ENCODE assay signal across 9 mouse cellular contexts in the genomic region with DNA sequence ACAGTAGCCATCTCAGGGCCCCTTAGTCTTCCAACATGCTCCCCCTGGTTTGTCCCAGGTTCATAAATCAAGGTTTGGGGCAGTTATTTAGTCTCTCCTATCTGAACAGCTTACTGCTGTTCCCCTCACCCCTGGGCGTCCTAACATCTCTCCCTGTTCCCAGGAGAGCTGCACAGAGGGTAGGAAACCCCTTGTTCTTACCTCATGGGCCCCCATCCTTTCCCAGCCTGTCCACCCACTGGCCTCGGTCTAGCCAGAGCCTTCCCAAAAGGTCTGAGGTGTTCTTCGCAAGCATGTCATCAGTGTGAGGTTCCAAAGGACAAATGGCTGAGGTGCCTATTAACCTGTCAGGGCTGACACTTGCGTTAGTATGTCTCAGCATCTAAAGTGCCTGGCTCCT. TPM values are rescaled to one million over a fixed set of nuclear protein-coding genes. Genes with fewer than 3 reads are reported as not detected.
DNase-seq lines count a peak whose midpoint lies in the region; ATAC-seq and TF ChIP-seq lines count a peak whose summit lies in the region.
"Had no signal": no experiment of that assay in that cellular context is flagged by ENCODE, and none has a peak within 500 bp of the region (broad histone marks: within the 10 kb centered on the region; RNA-seq: fewer than 3 reads in every experiment).

No protein-coding gene starts in this region.

- no peak overlapping the region for H3K4me2 ChIP-seq in forebrain, embryonic 15.5 days (replicated peaks)
- H3K4me2 ChIP-seq in forebrain, postnatal 0 days (ENCODE audit: low read depth) = no peak overlapping the region
- H3K4me2 ChIP-seq in kidney, postnatal 0 days (ENCODE audit: low read length) = 0 out of 2 replicates have a peak overlapping the region, but pooled peaks have one; percentile 68
- H3K4me2 ChIP-seq in embryonic facial prominence, embryonic 12.5 days (replicated peaks) = 0 out of 2 replicates have a peak overlapping the region, but pooled peaks have one; percentile 5
- no peak overlapping the region for H3K4me2 ChIP-seq in liver, embryonic 13.5 days

- H3K27ac ChIP-seq in forebrain, embryonic 15.5 days (replicated peaks) = peak overlapping the region; percentile 79
- H3K27ac ChIP-seq in forebrain, postnatal 0 days (ENCODE audit: low read depth, low read length) = no peak overlapping the region
- peak overlapping the region; percentile 92 for H3K27ac ChIP-seq in kidney, postnatal 0 days
- peak overlapping the region; percentile 79; the same call in 1 of the 2 replicates for H3K27ac ChIP-seq in embryonic facial prominence, embryonic 12.5 days
- peak overlapping the region; percentile 74; the same call in 1 of the 2 replicates for H3K27ac ChIP-seq in liver, embryonic 13.5 days

- WGBS in forebrain, embryonic 15.5 days = 81% methylated on average over 4 of the region's 4 CpGs
- WGBS in forebrain, postnatal 0 days = 92% methylated on average over 4 of the region's 4 CpGs
- WGBS in kidney, postnatal 0 days = 52% methylated on average over 4 of the region's 4 CpGs
- 88% methylated on average over 4 of the region's 4 CpGs for WGBS in embryonic facial prominence, embryonic 12.5 days
- 74% methylated on average over 4 of the region's 4 CpGs for WGBS in liver, embryonic 13.5 days (ENCODE audit: insufficient replicate concordance)

- peaks cover 31% of the 10 kb centered on the region for H3K4me1 ChIP-seq in forebrain, embryonic 15.5 days
- H3K4me1 ChIP-seq in forebrain, postnatal 0 days (ENCODE audit: insufficient read depth) = peaks cover 15% of the 10 kb centered on the region
- H3K4me1 ChIP-seq in kidney, postnatal 0 days (replicated peaks; ENCODE audit: insufficient read depth, low read length) = peaks cover 27% of the 10 kb centered on the region
- peaks cover 30% of the 10 kb centered on the region for H3K4me1 ChIP-seq in embryonic facial prominence, embryonic 12.5 days
- H3K4me1 ChIP-seq in liver, embryonic 13.5 days (replicated peaks) = peaks cover 52% of the 10 kb centered on the region

- H3K9ac ChIP-seq in forebrain, embryonic 15.5 days (replicated peaks) = no peak overlapping the region
- no peak overlapping the region for H3K9ac ChIP-seq in forebrain, postnatal 0 days
- peak overlapping the region; percentile 27; the same call in 1 of the 2 replicates for H3K9ac ChIP-seq in kidney, postnatal 0 days (ENCODE audit: low read depth, low read length)
- no peak overlapping the region for H3K9ac ChIP-seq in embryonic facial prominence, embryonic 12.5 days
- no peak overlapping the region for H3K9ac ChIP-seq in liver, embryonic 13.5 days

- H3K4me3 ChIP-seq in forebrain, embryonic 15.5 days = no peak overlapping the region
- no peak overlapping the region for H3K4me3 ChIP-seq in forebrain, postnatal 0 days (ENCODE audit: low read depth, low read length)
- H3K4me3 ChIP-seq in kidney, postnatal 0 days (replicated peaks; ENCODE audit: low read depth, low read length) = no peak overlapping the region
- H3K4me3 ChIP-seq in embryonic facial prominence, embryonic 12.5 days = no peak overlapping the region
- no peak overlapping the region for H3K4me3 ChIP-seq in liver, embryonic 13.5 days (replicated peaks)

- no peak for ATAC-seq in forebrain, embryonic 15.5 days (replicated peaks)
- ATAC-seq in forebrain, postnatal 0 days = no peak
- ATAC-seq in kidney, postnatal 0 days (replicated peaks; ENCODE audit: low FRiP score, low read depth) = no peak
- ATAC-seq in embryonic facial prominence, embryonic 12.5 days (ENCODE audit: insufficient number of reproducible peaks, insufficient read depth, low FRiP score, low TSS enrichment) = no peak
- no peak for ATAC-seq in liver, embryonic 13.5 days (ENCODE audit: low read depth)
- ATAC-seq: activated CD4-positive, CD25-positive, alpha-beta regulatory T cell, adult 4 months had no signal

- no peak for DNase-seq in forebrain, postnatal 0 days
- DNase-seq in kidney, postnatal 0 days (ENCODE audit: low spot score) = no peak
- no peak for DNase-seq in kidney, postnatal 36 days
- no peak for DNase-seq in liver, embryonic 13.5 days
- no peak for DNase-seq in right cerebral cortex, postnatal 14 days
- no peak for DNase-seq in thymus, postnatal 36 days

- H3K36me3 ChIP-seq in forebrain, embryonic 15.5 days = no peaks in the 10 kb centered on the region
- no peaks in the 10 kb centered on the region for H3K36me3 ChIP-seq in forebrain, postnatal 0 days (ENCODE audit: insufficient read depth)
- no peaks in the 10 kb centered on the region for H3K36me3 ChIP-seq in kidney, postnatal 0 days (ENCODE audit: insufficient read depth, low read length)
- no peaks in the 10 kb centered on the region for H3K36me3 ChIP-seq in embryonic facial prominence, embryonic 12.5 days
- no peaks in the 10 kb centered on the region for H3K36me3 ChIP-seq in liver, embryonic 13.5 days

- TF ChIP-seq CTCF in forebrain, postnatal 0 days (IDR thresholded peaks at IDR 0.05; ENCODE audit: low read depth) = no peak
- TF ChIP-seq CTCF in kidney, postnatal 0 days (IDR thresholded peaks at IDR 0.05; ENCODE audit: low read depth) = no peak

- no peaks in the 10 kb centered on the region for H3K9me3 ChIP-seq in forebrain, embryonic 15.5 days
- H3K9me3 ChIP-seq in forebrain, postnatal 0 days (ENCODE audit: low read length) = no peaks in the 10 kb centered on the region
- no peaks in the 10 kb centered on the region for H3K9me3 ChIP-seq in kidney, postnatal 0 days (replicated peaks; ENCODE audit: low read length)
- H3K9me3 ChIP-seq in embryonic facial prominence, embryonic 12.5 days = no peaks in the 10 kb centered on the region
- H3K9me3 ChIP-seq in liver, embryonic 13.5 days (replicated peaks) = no peaks in the 10 kb centered on the region

- H3K27me3 ChIP-seq in forebrain, embryonic 15.5 days = no peaks in the 10 kb centered on the region
- H3K27me3 ChIP-seq in forebrain, postnatal 0 days (ENCODE audit: insufficient read depth, low read length) = no peaks in the 10 kb centered on the region
- H3K27me3 ChIP-seq in kidney, postnatal 0 days (ENCODE audit: insufficient read depth, low read length) = no peaks in the 10 kb centered on the region
- no peaks in the 10 kb centered on the region for H3K27me3 ChIP-seq in embryonic facial prominence, embryonic 12.5 days
- peaks cover 7% of the 10 kb centered on the region for H3K27me3 ChIP-seq in liver, embryonic 13.5 days

RNA-seq across cellular contexts. Expression of a gene that starts 1.6 kb away (rescaled TPM):
- polyA plus RNA-seq in forebrain, embryonic 15.5 days (2015; fragmentation: Nextera tagmentation; extraction: Ambion mirVana) = 17.3 and 24.5 TPM in 2 replicates
- total RNA-seq in forebrain, postnatal 0 days (2014; rRNA removed) = 34.6 and 42.2 TPM in 2 replicates
- 18.6 and 19.4 TPM in 2 replicates for polyA plus RNA-seq in forebrain, postnatal 0 days (2015; fragmentation: Nextera tagmentation; extraction: Ambion mirVana)
- polyA plus RNA-seq in kidney, postnatal 0 days (2015; fragmentation: Nextera tagmentation; extraction: Ambion mirVana) = 15.4 and 17.2 TPM in 2 replicates
- polyA plus RNA-seq in embryonic facial prominence, embryonic 12.5 days (2016; fragmentation: Nextera tagmentation; extraction: Ambion mirVana) = 13.0 and 15.8 TPM in 2 replicates
- 3.6 and 3.9 TPM in 2 replicates for polyA plus RNA-seq in liver, embryonic 13.5 days (2015; fragmentation: Nextera tagmentation; extraction: Ambion mirVana)

Comparison
In these comparisons a context has a peak if more than half of its experiments do, and no peak if none do; other contexts are left out.
1. H3K4me2 ChIP-seq: peak in kidney, postnatal 0 days (single experiment) and embryonic facial prominence, embryonic 12.5 days (single experiment); none in forebrain, embryonic 15.5 days (single experiment), forebrain, postnatal 0 days (single experiment) and liver, embryonic 13.5 days (single experiment).